Mouse (Mus musculus): Measurements from ENCODE around the gene Retreg3. TPM values are rescaled to one million over a fixed set of nuclear protein-coding genes. Genes with fewer than 3 reads are reported as not detected.

Gene Retreg3
- 12.6 and 13.0 TPM in 2 replicates for polyA plus RNA-seq (2016; fragmentation: Nextera tagmentation; extraction: Ambion mirVana)

GRCm38 (mm10) chr11:101119761-101120544 is at the start of gene Retreg3, which contains the start of gene Tubg1:
Retreg3 (minus strand) TSS chr11:101119893.
Tubg1 (plus strand) TSS chr11:101119938.
- Histone ChIP-seq H3K27me3 (ENCODE audit: insufficient read depth, poor library complexity, severe bottlenecking) (no peaks in the 10 kb centered on the region), H3K4me1 (peaks cover 38% of the 10 kb centered on the region), H3K27ac (peak within 1 kb of the TSS; percentile 94), H3K36me3 (peaks cover 38% of the 10 kb centered on the region), H3K9me3 (no peaks in the 10 kb centered on the region), H3K4me3 (peak within 1 kb of the TSS; percentile 94)
- under 1% methylated on average over 61 of the region's 61 CpGs for WGBS
- DNase-seq (ENCODE audit: low spot score) = peak; percentile 99

- no peaks in the 10 kb centered on the region for H3K9me3 ChIP-seq
- peaks cover 76% of the 10 kb centered on the region for H3K27me3 ChIP-seq (ENCODE audit: insufficient read depth, poor library complexity, severe bottlenecking)
Measured at GRCm38 (mm10) chr11:101168301-101168980, 48.7 kb upstream of the Retreg3 start.

GRCm38 (mm10) chr11:101167963-101168300 is 48.2 kb upstream of the Retreg3 start:
- peaks cover 73% of the 10 kb centered on the region for H3K4me1 ChIP-seq
- 46% methylated on average over 8 of the region's 8 CpGs for WGBS
- peaks cover 37% of the 10 kb centered on the region for H3K36me3 ChIP-seq

More at GRCm38 (mm10) chr11:101168301-101168980, 48.7 kb upstream of the Retreg3 start:
- H3K4me3 ChIP-seq = no peak overlapping the region; the same call in 1 of the 2 replicates
- H3K27ac ChIP-seq = no peak overlapping the region
- DNase-seq (ENCODE audit: low spot score) = no peak
- H3K36me3 ChIP-seq = peaks cover 32% of the 10 kb centered on the region
- H3K4me1 ChIP-seq = peaks cover 73% of the 10 kb centered on the region
- WGBS = 71% methylated on average over 18 of the region's 18 CpGs

GRCm38 (mm10) chr11:101167211-101167962 is 47.7 kb upstream of the Retreg3 start:
- Histone ChIP-seq H3K4me3 (no peak overlapping the region), H3K9me3 (no peaks in the 10 kb centered on the region), H3K36me3 (peaks cover 42% of the 10 kb centered on the region), H3K27ac (no peak overlapping the region), H3K27me3 (ENCODE audit: insufficient read depth, poor library complexity, severe bottlenecking) (peaks cover 80% of the 10 kb centered on the region), H3K4me1 (peaks cover 72% of the 10 kb centered on the region)
- no peak for DNase-seq (ENCODE audit: low spot score)
- 47% methylated on average over 19 of the region's 19 CpGs for WGBS

More at GRCm38 (mm10) chr11:101167963-101168300, 48.2 kb upstream of the Retreg3 start:
- Histone ChIP-seq H3K27ac (no peak overlapping the region), H3K4me3 (no peak overlapping the region), H3K9me3 (no peaks in the 10 kb centered on the region), H3K27me3 (ENCODE audit: insufficient read depth, poor library complexity, severe bottlenecking) (peaks cover 76% of the 10 kb centered on the region)
- no peak for DNase-seq (ENCODE audit: low spot score)

- H3K4me1 ChIP-seq = peaks cover 62% of the 10 kb centered on the region
Measured at GRCm38 (mm10) chr11:101166357-101166756, 46.7 kb upstream of the Retreg3 start.

GRCm38 (mm10) chr11:101164677-101165580 is 45.2 kb upstream of the Retreg3 start:
- DNase-seq (ENCODE audit: low spot score) = no peak
- Histone ChIP-seq H3K27me3 (ENCODE audit: insufficient read depth, poor library complexity, severe bottlenecking) (peaks cover 94% of the 10 kb centered on the region), H3K36me3 (peaks cover 56% of the 10 kb centered on the region)

More at GRCm38 (mm10) chr11:101166357-101166756, 46.7 kb upstream of the Retreg3 start:
- peaks cover 53% of the 10 kb centered on the region for H3K36me3 ChIP-seq
- peaks cover 91% of the 10 kb centered on the region for H3K27me3 ChIP-seq (ENCODE audit: insufficient read depth, poor library complexity, severe bottlenecking)
- WGBS = 67% methylated on average over 14 of the region's 14 CpGs
- H3K9me3 ChIP-seq = no peaks in the 10 kb centered on the region
- no peak overlapping the region for H3K4me3 ChIP-seq
- DNase-seq (ENCODE audit: low spot score) = no peak
- no peak overlapping the region for H3K27ac ChIP-seq

GRCm38 (mm10) chr11:101164351-101164665 is 44.6 kb upstream of the Retreg3 start:
- H3K9me3 ChIP-seq = no peaks in the 10 kb centered on the region
- peaks cover 45% of the 10 kb centered on the region for H3K4me1 ChIP-seq
- peak overlapping the region; percentile 60; the same call in 1 of the 2 replicates for H3K27ac ChIP-seq
- peaks cover 56% of the 10 kb centered on the region for H3K36me3 ChIP-seq
- peaks cover 87% of the 10 kb centered on the region for H3K27me3 ChIP-seq (ENCODE audit: insufficient read depth, poor library complexity, severe bottlenecking)
- WGBS = 13% methylated on average over 21 of the region's 21 CpGs
- no peak for DNase-seq (ENCODE audit: low spot score)
- H3K4me3 ChIP-seq = peak overlapping the region; percentile 57

More at GRCm38 (mm10) chr11:101164677-101165580, 45.2 kb upstream of the Retreg3 start:
- Histone ChIP-seq H3K4me3 (peak overlapping the region; percentile 57), H3K27ac (no peak overlapping the region), H3K4me1 (peaks cover 51% of the 10 kb centered on the region), H3K9me3 (no peaks in the 10 kb centered on the region)
- WGBS = 16% methylated on average over 35 of the region's 35 CpGs

- Histone ChIP-seq H3K27me3 (ENCODE audit: insufficient read depth, poor library complexity, severe bottlenecking) (peaks cover 82% of the 10 kb centered on the region), H3K36me3 (peaks cover 56% of the 10 kb centered on the region), H3K9me3 (no peaks in the 10 kb centered on the region), H3K4me1 (peaks cover 39% of the 10 kb centered on the region), H3K27ac (peak overlapping the region; percentile 60), H3K4me3 (peak overlapping the region; percentile 57)
- no peak for DNase-seq (ENCODE audit: low spot score)
- 17% methylated on average over 47 of the region's 49 CpGs for WGBS
Measured at GRCm38 (mm10) chr11:101163476-101164350, 44.0 kb upstream of the Retreg3 start.

GRCm38 (mm10) chr11:101162772-101163171 is 43.1 kb upstream of the Retreg3 start:
- Histone ChIP-seq H3K36me3 (peaks cover 50% of the 10 kb centered on the region), H3K4me1 (peaks cover 32% of the 10 kb centered on the region), H3K27me3 (ENCODE audit: insufficient read depth, poor library complexity, severe bottlenecking) (peaks cover 74% of the 10 kb centered on the region), H3K27ac (no peak overlapping the region), H3K9me3 (no peaks in the 10 kb centered on the region), H3K4me3 (no peak overlapping the region)
- 73% methylated on average over 5 of the region's 5 CpGs for WGBS
- DNase-seq (ENCODE audit: low spot score) = no peak

- Histone ChIP-seq H3K9me3 (no peaks in the 10 kb centered on the region), H3K27me3 (ENCODE audit: insufficient read depth, poor library complexity, severe bottlenecking) (peaks cover 74% of the 10 kb centered on the region), H3K4me1 (peaks cover 29% of the 10 kb centered on the region), H3K4me3 (no peak overlapping the region), H3K36me3 (peaks cover 45% of the 10 kb centered on the region), H3K27ac (no peak overlapping the region)
- 53% methylated on average over 5 of the region's 5 CpGs for WGBS
- DNase-seq (ENCODE audit: low spot score) = no peak
Measured at GRCm38 (mm10) chr11:101162301-101162700, 42.6 kb upstream of the Retreg3 start.

GRCm38 (mm10) chr11:101161551-101161950 is 41.9 kb upstream of the Retreg3 start:
- no peaks in the 10 kb centered on the region for H3K9me3 ChIP-seq
- peaks cover 71% of the 10 kb centered on the region for H3K27me3 ChIP-seq (ENCODE audit: insufficient read depth, poor library complexity, severe bottlenecking)
- no peak for DNase-seq (ENCODE audit: low spot score)
- peaks cover 30% of the 10 kb centered on the region for H3K4me1 ChIP-seq
- no peak overlapping the region for H3K4me3 ChIP-seq
- H3K36me3 ChIP-seq = peaks cover 38% of the 10 kb centered on the region
- no peak overlapping the region for H3K27ac ChIP-seq
- WGBS = 86% methylated on average over 15 of the region's 15 CpGs
